Comparison of ENCODE assay signal across 9 mouse cellular contexts in the genomic region with DNA sequence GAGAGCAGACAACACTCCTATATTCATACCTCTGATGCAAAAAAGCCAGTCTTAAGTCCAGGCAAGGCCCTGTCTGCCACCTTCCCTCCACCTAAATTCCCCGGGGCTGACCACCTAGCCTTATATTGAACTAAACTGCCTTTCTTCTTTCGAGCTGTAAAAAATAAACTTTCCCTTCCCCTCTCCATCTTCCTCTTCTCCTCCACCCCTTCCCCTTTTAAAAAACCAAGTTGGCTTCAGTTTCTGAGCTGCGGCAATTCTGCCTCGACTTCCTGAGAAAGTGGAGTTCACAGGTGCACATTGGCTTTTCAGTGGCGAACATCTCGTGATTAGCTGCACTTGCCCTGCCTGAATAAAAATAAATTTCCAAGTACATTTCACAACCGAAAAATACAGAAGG. TPM values are rescaled to one million over a fixed set of nuclear protein-coding genes. Genes with fewer than 3 reads are reported as not detected.
DNase-seq lines count a peak whose midpoint lies in the region; ATAC-seq and TF ChIP-seq lines count a peak whose summit lies in the region.
"Had no signal": no experiment of that assay in that cellular context is flagged by ENCODE, and none has a peak within 500 bp of the region (broad histone marks: within the 10 kb centered on the region; RNA-seq: fewer than 3 reads in every experiment).

No protein-coding gene starts in this region.

- no peaks in the 10 kb centered on the region for H3K4me1 ChIP-seq in heart, embryonic 13.5 days
- no peaks in the 10 kb centered on the region for H3K4me1 ChIP-seq in stomach, embryonic 14.5 days (ENCODE audit: control insufficient read depth, insufficient read depth, low read length)
- H3K4me1 ChIP-seq in stomach, postnatal 0 days (replicated peaks; ENCODE audit: control insufficient read depth, insufficient read depth), result no peaks in the 10 kb centered on the region
- H3K4me1 ChIP-seq in hindbrain, postnatal 0 days (ENCODE audit: insufficient read depth, low read length), result no peaks in the 10 kb centered on the region
- H3K4me1 ChIP-seq: forebrain, embryonic 12.5 days had no signal

- no peaks in the 10 kb centered on the region for H3K27me3 ChIP-seq in heart, embryonic 13.5 days (replicated peaks)
- H3K27me3 ChIP-seq in stomach, embryonic 14.5 days (ENCODE audit: control insufficient read depth, insufficient read depth, low read length), result no peaks in the 10 kb centered on the region
- H3K27me3 ChIP-seq in stomach, postnatal 0 days (ENCODE audit: control insufficient read depth, insufficient read depth, low read length), result no peaks in the 10 kb centered on the region
- H3K27me3 ChIP-seq in hindbrain, postnatal 0 days (ENCODE audit: insufficient read depth, low read length), result no peaks in the 10 kb centered on the region
- H3K27me3 ChIP-seq: forebrain, embryonic 12.5 days had no signal

- no peak for TF ChIP-seq CTCF in stomach, postnatal 0 days (IDR thresholded peaks at IDR 0.05; ENCODE audit: low read depth)
- no peak for TF ChIP-seq CTCF in hindbrain, postnatal 0 days (IDR thresholded peaks at IDR 0.05; ENCODE audit: low read depth)

- no peaks in the 10 kb centered on the region for H3K36me3 ChIP-seq in heart, embryonic 13.5 days
- no peaks in the 10 kb centered on the region for H3K36me3 ChIP-seq in stomach, embryonic 14.5 days (ENCODE audit: control insufficient read depth, insufficient read depth, low read length)
- no peaks in the 10 kb centered on the region for H3K36me3 ChIP-seq in stomach, postnatal 0 days (ENCODE audit: control insufficient read depth, insufficient read depth, low read length)
- no peaks in the 10 kb centered on the region for H3K36me3 ChIP-seq in hindbrain, postnatal 0 days (ENCODE audit: insufficient read depth, low read length)
- H3K36me3 ChIP-seq: forebrain, embryonic 12.5 days; midbrain, embryonic 10.5 days had no signal

- H3K9ac ChIP-seq in heart, embryonic 13.5 days, result no peak overlapping the region
- no peak overlapping the region for H3K9ac ChIP-seq in stomach, embryonic 14.5 days (replicated peaks; ENCODE audit: low read depth, low read length)
- no peak overlapping the region for H3K9ac ChIP-seq in stomach, postnatal 0 days (ENCODE audit: low read length)
- H3K9ac ChIP-seq in hindbrain, postnatal 0 days (replicated peaks; ENCODE audit: low read length), result no peak overlapping the region
- H3K9ac ChIP-seq: forebrain, embryonic 12.5 days had no signal

- WGBS in heart, embryonic 13.5 days, result 58% methylated on average over 7 of the region's 7 CpGs
- WGBS in stomach, embryonic 14.5 days, result 73% methylated on average over 7 of the region's 7 CpGs
- 68% methylated on average over 7 of the region's 7 CpGs for WGBS in stomach, postnatal 0 days
- WGBS in hindbrain, postnatal 0 days, result 75% methylated on average over 7 of the region's 7 CpGs

- no peak for TF ChIP-seq EP300 in stomach, postnatal 0 days (optimal IDR thresholded peaks at IDR 0.05)

- no peak overlapping the region for H3K27ac ChIP-seq in heart, embryonic 13.5 days (replicated peaks)
- no peak overlapping the region for H3K27ac ChIP-seq in stomach, embryonic 14.5 days (ENCODE audit: low read length)
- H3K27ac ChIP-seq in stomach, postnatal 0 days (replicated peaks), result no peak overlapping the region
- no peak overlapping the region for H3K27ac ChIP-seq in hindbrain, postnatal 0 days
- H3K27ac ChIP-seq: forebrain, embryonic 12.5 days; midbrain, embryonic 10.5 days had no signal

- no peaks in the 10 kb centered on the region for H3K9me3 ChIP-seq in heart, embryonic 13.5 days
- no peaks in the 10 kb centered on the region for H3K9me3 ChIP-seq in stomach, embryonic 14.5 days (ENCODE audit: control insufficient read depth, low read depth, low read length)
- H3K9me3 ChIP-seq in stomach, postnatal 0 days (ENCODE audit: control insufficient read depth, low read length), result no peaks in the 10 kb centered on the region
- H3K9me3 ChIP-seq in hindbrain, postnatal 0 days (ENCODE audit: low read length), result no peaks in the 10 kb centered on the region
- H3K9me3 ChIP-seq: forebrain, embryonic 12.5 days; midbrain, embryonic 10.5 days had no signal

- no peak for DNase-seq in heart, postnatal 4 days
- DNase-seq in stomach, postnatal 0 days (ENCODE audit: low spot score), result no peak
- DNase-seq in yolk sac, embryonic 10.5 days (ENCODE audit: low spot score), result no peak
- DNase-seq in hindbrain, postnatal 0 days (ENCODE audit: low spot score), result no peak

- H3K4me3 ChIP-seq in heart, embryonic 13.5 days, result no peak overlapping the region
- no peak overlapping the region for H3K4me3 ChIP-seq in stomach, embryonic 14.5 days (ENCODE audit: low read depth, low read length)
- no peak overlapping the region for H3K4me3 ChIP-seq in stomach, postnatal 0 days (ENCODE audit: low read depth, low read length)
- H3K4me3 ChIP-seq in hindbrain, postnatal 0 days (ENCODE audit: low read length), result no peak overlapping the region
- H3K4me3 ChIP-seq: forebrain, embryonic 12.5 days had no signal

- peak overlapping the region; percentile 62; the same call in 1 of the 2 replicates for H3K4me2 ChIP-seq in heart, embryonic 13.5 days
- H3K4me2 ChIP-seq in stomach, embryonic 14.5 days (replicated peaks; ENCODE audit: low read depth, low read length), result peak overlapping the region; percentile 39; the same call in 1 of the 2 replicates
- no peak overlapping the region for H3K4me2 ChIP-seq in stomach, postnatal 0 days (replicated peaks; ENCODE audit: low read depth)
- H3K4me2 ChIP-seq in hindbrain, postnatal 0 days (ENCODE audit: low read depth, low read length), result no peak overlapping the region

- no peak for ATAC-seq in heart, embryonic 13.5 days (ENCODE audit: extremely low read depth, insufficient number of reproducible peaks, low FRiP score, low TSS enrichment)
- ATAC-seq in stomach, embryonic 14.5 days (ENCODE audit: insufficient number of reproducible peaks, insufficient read depth, low FRiP score, low read depth), result no peak
- no peak for ATAC-seq in stomach, postnatal 0 days (ENCODE audit: low FRiP score, low TSS enrichment)
- peak; percentile 70 for ATAC-seq in megakaryocyte, adult 5-6 weeks (ENCODE audit: poor library complexity, severe bottlenecking)
- ATAC-seq in hindbrain, postnatal 0 days, result no peak

RNA-seq across cellular contexts. Expression of gene Stam2, which starts 20.4 kb away (rescaled TPM):
- 24.9 and 26.3 TPM in 2 replicates for polyA plus RNA-seq in heart, embryonic 13.5 days (2015; fragmentation: Nextera tagmentation; extraction: Ambion mirVana)
- 10 to 100 TPM; 31.3 to 32.4 TPM for total RNA-seq in heart, postnatal 4 days (2021)
- polyA plus RNA-seq in stomach, embryonic 14.5 days (2014; fragmentation: Nextera tagmentation; extraction: Ambion mirVana), result 40.8 and 43.7 TPM in 2 replicates
- polyA plus RNA-seq in stomach, postnatal 0 days (2015; fragmentation: Nextera tagmentation; extraction: Ambion mirVana), result 32.6 and 33.1 TPM in 2 replicates
- total RNA-seq in megakaryocyte, adult 5-6 weeks (2015), result 32.3 and 33.2 TPM in 2 replicates
- total RNA-seq in megakaryocyte, adult 5-6 weeks (2017), result 30.8 and 31.8 TPM in 2 replicates
- total RNA-seq in hindbrain, postnatal 0 days (2014; rRNA removed), result 21.2 and 21.9 TPM in 2 replicates
- 25.5 and 27.5 TPM in 2 replicates for polyA plus RNA-seq in hindbrain, postnatal 0 days (2015; fragmentation: Nextera tagmentation; extraction: Ambion mirVana)

Comparison
In these comparisons a context has a peak if more than half of its experiments do, and no peak if none do; other contexts are left out.
1. H3K4me2 ChIP-seq: peak in heart, embryonic 13.5 days (single experiment) and stomach, embryonic 14.5 days (single experiment); none in stomach, postnatal 0 days (single experiment) and hindbrain, postnatal 0 days (single experiment).